Mouse (Mus musculus): Measurements from ENCODE around the gene Ddx6.
A peak's percentile ranks its signal among the peaks of the same experiment; 100 is the strongest.
"Not testable (repeated sequence)": the region's sequence is repeated elsewhere in the genome, so short reads cannot be mapped to it uniquely, and the experiment has no call there.

Ddx6 gene

DNA sequence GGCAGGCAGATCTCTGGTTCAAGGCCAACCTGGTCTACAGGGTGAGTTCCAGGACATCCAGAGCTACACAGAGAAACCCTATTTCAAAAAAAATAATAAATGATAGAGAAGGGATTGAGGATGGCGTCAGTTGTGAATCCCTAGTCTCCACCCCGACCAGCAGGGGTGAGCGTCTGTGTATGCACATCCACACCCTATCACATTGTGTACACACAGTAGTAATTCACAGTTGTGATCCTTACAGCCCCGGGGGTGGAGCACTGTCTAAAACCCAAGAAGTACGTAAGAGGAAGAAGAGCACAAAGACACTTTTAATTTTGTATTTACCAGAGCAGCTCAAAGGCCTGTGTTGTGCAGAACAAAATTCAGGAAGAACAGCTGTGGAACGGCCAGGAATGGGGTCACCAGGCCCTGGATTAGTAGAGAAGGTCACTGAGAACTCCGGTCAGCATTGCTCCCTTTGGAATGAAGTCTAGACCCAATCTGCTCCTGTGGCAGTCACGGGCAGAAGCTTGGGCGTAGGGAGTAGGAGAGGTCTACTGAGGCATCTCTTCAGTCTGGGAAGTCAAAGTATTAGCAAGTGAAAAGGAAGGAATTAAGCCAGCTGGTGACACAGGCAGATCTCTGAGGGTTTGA lies 9.7 kb upstream of the Ddx6 start:
- peak; percentile 11 for DNase-seq

DNA sequence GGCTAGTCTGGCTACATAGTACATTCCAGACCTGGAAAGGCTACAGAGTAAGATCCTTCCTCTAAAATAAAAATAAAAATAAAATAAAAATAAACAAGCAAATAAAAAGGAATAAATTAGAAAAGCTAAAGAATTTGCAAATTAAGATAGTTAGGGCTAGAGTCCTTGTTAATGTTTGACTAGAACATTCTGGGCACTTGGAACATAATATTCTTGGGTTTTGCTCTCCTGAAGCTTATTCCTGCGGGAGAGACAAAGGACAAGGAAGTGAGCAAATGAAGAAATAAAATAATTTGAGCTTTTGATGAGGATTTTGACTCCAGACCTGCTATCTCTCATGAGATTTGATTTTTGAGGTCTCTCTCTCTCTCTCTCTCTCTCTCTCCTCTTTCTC lies 9.2 kb upstream of the Ddx6 start:
- DNase-seq = no peak

DNA sequence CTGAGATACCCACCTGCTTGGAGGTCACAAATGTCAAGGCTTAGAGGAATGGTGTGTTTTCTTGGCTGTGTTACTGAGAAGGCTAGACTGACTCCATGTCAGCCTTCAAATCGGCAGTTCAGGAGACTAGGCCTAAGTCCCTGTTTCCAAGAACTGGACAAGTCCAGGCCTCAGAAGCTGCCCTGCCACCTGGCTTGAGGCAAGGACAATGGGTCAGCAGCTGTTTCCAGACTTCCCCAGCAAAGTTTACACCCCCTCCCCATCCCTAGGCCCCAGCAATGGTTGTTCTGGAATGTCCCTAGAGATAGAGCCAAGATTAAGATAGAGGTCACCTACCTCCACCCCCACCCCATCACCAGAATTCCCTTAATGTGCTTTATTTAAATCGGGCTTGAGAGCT lies 7.0 kb upstream of the Ddx6 start:
- DNase-seq = no peak

DNA sequence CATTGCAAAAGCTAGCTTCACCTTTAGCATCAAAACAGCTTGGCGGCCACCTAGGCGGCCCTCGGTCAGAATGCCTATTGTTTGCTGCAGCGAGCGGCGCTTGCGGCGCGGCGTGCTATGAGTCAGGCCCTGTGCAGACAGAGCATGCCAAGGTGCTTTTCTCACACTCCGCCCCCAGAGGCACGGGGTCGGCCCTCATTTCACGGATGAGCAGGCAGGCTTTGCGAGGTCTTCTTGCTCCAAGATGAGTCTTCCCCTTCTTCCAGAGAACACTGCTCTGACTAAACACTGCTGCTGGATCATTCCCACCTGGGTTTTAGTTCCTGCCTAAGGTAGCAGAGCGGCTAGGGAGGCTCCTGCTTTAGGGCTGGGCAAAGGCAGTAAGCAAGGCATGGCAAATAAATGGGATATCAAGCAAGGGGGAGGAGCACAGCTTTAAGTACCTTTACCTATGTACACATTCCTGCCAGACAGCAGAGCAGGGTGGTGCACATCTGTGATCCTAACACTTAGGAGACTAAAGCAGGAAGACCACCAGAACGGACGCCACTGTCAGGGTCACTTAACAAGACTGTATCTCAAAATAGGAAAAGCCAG lies 5.7 kb upstream of the Ddx6 start:
- DNase-seq = peak; percentile 81

DNA sequence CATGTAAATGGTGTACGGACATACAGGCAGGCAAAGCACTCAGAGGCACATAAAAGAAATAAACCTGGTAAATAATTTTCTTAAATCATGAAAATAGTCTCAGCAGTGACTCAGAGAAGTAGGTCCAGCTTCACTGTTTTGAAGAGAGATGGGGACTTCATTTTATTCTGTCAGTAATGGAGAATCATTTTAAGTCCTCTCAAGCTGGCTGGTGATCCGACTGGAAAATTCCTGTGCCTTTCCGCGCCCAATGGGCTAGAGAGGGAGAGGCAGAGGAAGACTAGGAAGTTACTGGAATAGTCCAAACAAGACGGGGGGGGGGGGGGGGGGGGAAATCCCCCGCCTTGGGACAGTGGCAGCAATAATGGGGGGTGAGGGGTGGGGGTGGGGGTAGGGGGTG lies 5.1 kb upstream of the Ddx6 start:
- peak; percentile 23 for DNase-seq

DNA sequence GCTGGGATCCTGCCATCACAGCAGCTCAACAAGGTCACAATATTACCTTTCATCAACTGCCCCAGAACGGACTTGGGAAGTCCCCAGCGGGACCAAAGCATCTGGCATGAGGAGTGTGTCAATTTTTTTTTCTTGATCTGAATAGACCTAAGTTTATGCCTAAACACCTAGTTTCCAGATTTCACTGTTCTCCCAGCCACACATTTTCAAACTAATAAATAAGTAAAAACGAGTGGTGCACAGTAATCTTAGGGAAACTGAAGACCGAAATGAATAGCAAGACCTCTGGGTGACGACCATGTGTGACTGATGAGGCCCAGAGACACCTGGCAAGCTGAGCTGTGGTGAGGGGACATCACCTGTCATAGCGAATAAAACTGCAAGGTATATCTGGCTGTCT lies 3.9 kb upstream of the Ddx6 start:
- DNase-seq = no peak

DNA sequence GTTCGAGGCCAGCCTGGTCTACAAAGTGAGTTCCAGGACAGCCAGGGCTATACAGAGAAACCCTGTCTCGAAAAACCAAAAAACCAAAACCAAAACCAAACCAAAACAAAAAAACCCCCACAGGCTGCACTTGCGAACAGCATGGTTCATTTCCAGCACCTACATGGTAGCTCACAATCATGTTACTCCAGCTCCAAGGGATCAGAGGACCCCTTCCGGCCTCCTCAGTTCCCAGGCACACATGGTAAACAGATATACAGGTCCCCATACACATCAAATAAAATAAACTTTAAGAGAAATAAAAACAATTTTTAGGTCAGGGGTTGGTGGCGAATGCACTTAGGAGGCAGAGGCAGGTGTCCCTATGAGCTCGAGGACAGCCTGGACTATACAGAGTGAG lies 1.9 kb upstream of the Ddx6 start:
- DNase-seq = no peak

DNA sequence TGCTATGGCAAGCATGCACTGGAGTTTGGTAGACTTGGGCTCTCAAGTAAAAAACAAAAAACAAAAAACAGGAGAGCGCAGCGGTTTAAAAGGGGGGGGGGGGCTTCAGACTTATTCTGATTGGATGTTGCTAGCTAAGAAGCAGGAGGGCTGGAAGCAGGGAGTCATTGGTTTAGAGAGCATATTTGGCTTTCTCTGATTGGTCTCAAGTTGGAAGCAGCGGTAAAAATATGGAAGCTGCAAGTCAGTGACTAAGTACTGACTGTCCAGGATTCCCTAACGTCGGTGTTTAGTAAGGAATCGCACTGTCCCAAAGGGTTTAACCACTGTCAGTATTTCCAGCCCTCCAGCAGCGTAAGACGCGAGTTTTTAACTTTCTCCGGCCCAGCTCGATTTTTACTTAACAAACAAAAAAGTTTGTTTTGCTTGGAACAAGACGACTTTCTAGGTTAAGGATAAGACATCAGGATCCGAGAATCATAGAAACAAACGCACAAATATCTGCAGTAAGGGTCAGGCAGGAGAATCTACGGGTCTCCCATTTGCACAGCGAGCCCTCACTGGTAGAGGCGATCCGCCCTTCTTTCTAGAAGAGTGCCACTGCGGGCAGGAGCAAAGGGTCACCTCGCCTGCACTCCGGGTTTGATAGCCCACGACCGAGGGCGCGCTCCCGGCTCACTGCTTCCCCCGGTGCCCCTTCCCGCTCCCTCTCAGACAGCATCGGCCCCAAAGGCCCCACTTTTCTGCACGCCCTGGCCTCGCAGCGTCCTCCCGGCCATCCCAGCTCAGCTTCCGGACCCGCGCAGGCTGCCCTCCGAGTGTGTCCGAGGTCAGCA lies 1.0 kb upstream of the Ddx6 start:
- DNase-seq = peak; percentile 86

DNA sequence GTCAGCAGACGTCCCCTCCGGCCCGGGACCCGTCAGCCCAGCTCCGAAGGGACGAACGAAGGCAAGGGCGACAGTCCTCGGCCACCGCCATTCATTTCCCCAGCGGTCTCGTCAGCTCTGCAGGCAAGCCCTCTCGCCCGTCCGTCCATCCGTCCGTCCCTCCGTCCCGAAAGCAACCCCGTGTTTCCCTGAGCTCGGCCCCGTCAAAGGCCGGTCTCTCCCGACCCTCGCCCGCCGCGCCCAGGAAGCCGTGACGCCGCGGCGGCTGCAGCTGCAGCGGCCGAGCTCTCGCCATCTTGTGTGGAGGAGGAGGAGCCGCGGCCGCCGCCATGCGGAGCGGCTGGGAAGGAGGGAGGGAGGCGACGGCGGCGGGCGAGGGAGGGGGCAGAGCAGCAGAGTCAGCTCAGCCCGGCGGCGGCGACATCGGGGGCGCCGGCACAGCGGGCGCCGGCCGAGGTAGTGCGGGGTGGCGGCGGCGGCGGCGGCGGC lies 358 bp upstream of the Ddx6 start:
- peak; percentile 92 for DNase-seq

DNA sequence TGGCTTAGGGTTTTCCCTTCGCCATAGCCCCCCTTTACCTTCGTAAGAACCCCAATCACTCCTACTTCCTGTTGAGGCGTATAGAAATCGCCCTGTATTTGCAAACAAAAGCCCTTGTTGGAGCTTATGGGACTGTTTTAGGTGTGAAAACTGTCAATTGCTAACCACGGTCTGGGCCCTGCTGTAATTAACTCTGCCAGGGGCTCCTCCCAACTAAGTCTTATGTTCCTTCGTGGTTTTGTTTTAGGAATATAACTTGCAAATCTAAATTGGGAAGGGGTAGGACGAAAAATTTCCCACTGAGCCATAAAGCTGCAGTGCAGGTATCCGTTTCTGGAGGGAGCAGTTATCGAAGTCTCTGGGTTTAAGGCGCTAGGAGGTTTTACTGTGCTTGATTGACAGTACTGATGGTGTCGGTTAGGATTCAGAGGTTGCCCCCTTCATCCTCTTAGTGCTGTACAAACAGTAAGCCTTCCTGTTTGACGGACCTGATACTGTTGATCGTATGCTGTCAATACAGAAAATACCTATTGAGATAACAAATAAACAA lies 999 bp downstream of the Ddx6 start:
- peak; percentile 60 for DNase-seq

DNA sequence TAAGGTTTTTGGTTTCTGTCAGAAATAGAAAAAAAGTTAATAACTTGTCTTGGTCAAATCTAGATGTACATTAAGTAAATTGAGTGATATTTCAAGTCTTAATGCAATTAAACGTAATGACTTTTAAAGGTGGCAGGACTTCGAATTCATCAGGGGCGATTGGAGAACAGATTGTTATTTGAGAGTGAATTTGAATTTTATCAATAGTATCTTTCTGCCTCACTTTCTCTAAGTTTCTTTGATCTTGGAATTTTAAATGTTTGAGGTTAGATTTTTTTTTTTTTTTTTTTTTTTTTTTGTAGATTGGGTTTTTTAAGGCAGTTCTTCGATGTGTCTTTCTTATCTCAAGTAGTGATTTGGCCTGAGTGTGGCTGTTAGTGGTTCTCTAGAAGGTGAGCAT lies 2.0 kb downstream of the Ddx6 start:
- DNase-seq = no peak

DNA sequence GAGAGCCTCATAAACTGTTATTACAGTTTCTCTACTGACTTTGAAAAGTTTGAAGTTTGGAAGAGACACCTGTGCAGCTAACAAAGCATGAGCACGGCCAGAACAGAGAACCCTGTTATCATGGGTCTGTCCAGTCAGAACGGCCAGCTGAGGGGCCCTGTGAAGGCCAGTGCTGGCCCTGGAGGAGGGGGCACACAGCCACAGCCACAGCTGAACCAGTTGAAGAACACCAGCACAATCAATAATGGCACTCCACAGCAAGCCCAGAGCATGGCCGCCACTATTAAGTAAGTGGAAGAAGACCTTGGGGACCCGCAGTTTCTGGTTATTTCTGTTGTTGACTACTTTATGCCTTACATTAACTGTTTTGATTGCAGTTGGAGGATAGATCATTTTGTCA lies 2.6 kb downstream of the Ddx6 start:
- no peak for DNase-seq

DNA sequence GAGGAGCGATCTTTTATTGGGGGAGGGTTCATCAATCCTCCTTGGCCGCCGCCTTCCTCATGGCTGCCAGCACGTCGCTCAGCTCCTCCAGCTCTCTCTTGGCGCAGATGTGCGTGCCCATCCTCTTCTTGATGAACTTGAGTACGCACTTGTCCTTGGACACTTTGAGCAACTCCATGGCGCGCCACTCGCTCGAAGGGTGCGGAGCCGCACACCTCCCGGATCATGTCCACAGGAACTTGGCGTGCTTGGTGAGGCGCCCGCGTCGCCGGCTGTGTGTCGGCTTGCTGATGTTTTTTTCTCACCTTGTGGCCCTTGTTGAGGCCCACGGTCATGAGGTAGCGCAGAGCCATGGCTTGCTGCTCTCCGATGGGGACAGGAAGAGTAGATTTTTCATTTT lies 5.7 kb downstream of the Ddx6 start:
- no peak for DNase-seq

DNA sequence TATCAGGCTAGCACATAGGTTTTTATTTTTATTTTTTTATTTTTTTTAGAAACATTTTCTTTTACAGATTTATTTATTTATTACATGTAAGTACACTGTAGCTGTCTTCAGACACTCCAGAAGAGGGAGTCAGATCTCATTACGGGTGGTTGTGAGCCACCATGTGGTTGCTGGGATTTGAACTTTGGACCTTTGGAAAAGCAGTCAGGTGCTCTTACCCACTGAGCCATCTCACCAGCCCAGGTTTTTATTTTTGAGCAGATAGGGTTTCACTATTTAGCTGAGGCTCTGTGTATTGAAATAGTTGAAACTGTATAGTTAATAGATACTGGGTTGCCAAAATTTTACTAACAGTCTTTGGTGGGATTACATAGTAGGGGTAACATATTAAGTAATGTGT lies 8.4 kb downstream of the Ddx6 start:
- DNase-seq = not testable (repeated sequence)

DNA sequence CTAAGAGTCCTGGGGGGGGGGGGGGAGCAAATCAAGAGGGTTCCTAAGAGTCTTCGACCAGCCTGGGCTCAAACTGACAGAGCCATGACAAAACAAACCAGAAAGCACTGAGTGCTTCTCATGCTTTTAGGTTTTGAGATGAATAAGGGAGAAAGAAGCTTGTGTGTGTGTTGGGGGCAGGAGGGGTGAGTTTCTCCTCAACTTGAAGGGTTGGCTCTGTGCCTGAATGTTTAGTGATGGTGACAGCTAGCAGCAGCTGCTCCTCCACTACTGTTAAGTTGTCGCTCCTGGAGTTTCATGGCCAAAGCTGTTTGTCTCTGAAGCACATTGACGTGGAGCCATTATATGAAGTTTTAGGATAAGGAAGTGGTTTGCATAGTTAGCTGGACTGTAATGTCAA lies 16.4 kb downstream of the Ddx6 start:
- DNase-seq = no peak

DNA sequence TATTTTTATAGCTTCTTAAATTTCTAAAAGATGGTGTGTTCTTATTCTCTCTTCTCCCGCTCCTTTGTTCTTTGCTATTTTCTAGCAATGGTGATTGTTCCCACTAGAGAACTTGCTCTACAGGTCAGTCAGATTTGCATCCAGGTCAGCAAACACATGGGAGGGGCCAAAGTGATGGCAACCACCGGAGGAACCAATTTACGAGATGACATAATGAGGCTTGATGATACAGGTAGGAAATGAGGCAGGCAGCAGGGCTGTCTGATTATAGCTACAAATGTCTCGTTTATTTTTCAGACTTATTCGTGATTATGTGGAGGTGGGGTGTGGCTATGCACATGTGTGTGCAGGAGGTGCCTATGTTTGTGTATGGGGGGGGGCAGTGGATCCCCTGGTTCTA lies 19.7 kb downstream of the Ddx6 start:
- DNase-seq = no peak

DNA sequence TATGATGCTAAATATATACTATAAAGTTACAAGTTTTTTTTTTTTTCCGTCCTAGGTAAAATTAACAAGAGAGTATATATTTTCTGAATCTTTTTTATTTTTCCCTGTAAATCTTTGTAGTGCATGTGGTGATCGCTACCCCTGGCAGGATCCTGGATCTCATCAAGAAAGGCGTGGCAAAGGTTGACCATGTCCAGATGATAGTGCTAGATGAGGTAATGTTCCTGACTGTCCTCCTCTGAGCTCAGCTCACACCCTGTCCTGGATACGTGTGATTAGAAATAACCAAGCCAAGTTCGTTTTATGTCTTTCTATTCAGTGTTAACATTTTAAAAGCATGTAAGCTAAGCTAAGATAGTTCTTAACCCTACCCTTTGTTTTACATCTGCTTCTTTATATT lies 21.6 kb downstream of the Ddx6 start:
- no peak for DNase-seq

DNA sequence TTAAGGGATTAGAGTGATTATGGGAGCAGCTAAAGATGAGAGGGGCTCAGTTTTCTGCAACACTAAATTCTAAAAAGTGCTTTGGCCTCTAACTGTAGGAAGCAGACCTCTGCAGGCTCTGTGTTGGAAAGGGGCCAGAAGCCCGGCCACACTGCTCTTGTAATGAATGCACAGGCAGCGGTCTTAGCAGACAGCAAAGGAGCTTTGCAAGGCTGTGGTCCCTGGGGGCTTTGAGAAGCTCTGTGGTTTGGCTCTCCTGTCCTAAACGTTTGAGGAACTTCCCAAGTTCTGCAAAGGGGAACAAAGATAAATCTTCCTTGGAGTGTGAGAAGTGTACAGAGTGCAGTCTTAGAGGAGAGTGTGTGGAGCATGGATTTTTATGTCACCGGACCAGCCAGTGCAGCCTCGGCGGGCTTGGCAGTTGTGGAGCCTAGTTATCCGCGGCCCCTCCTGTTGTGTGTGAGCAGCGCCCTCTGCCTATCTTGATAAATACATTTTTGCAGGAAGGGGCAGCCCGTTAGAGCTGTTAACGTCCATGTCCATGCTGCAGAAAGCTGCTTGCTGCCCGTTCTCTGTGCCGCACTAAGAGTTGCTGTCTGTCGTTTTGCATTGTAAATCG lies 33.0 kb downstream of the Ddx6 start:
- DNase-seq = peak; percentile 28

DNA sequence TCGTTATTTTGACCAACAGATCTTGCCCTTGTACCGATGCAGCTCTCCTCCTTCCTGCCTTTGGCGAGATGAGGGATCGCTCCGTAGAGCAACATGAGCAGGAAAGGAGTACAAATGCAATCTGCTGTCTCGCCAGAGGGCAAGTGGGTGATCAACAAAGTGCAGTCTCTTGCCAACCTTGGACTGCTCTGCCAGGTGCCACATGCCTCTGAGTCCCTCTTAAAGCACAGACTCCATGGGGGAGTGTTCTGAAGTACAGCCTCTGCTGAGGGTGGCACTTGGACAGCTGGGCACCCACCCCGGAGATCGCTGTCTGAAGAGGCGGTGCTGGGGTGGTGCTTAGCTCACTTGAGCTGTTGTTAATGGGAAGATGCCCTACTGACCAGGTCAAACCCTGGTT lies 34.0 kb downstream of the Ddx6 start:
- not testable (repeated sequence) for DNase-seq

DNA sequence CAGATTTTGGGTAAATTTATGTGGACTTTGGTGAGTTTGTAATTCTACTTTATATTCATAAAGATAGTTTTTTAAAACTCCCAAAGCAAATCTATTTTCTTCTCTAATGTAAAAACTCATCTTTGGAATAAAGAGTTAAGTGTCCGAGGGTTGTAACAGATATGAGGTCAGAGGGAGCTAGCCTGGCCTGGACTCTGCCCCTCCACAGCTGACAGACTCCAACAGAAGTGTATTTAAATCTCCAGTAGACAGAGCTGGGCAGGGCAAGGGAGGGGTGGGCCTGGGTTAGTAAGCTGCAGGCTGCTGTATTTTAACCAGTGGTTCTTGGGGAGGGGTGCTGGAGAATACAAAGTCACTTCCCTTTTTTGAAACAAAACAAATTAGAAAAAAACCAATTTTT lies 35.3 kb downstream of the Ddx6 start:
- not testable (repeated sequence) for DNase-seq

DNA sequence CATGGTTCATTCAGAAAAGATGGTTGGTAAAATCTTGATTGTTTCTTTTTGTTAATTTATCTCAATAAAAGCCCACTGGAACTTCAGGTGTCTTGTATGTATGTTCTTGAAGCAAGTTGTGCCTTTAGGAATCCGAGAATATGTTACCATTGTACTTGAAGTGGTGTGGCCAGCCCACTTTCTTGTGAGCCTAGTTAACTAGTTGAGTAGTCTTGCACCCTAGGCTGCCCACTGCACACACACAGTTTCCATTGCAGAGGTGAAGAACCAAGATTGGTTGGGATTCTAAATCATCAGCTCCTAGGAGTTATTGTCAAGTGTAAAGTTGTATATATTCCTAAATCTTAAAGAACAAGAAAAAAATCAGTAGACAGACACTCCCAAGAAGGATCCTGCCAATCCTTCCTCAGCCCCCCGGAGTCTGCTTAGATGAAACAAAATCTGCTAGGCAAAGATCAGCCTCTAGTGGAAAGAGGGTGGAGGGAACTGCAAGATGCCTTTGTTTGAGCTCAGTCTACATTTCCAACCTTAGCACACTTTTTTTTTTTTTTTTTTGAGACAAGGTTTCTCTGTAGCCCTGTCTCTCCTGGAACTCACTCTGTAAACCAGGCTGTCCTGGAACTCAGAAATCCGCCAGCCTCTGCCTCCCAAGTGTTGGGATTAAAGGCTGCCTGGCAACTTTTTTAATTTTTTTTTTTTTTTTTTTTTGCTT lies 36.1 kb downstream of the Ddx6 start:
- no peak for DNase-seq

DNA sequence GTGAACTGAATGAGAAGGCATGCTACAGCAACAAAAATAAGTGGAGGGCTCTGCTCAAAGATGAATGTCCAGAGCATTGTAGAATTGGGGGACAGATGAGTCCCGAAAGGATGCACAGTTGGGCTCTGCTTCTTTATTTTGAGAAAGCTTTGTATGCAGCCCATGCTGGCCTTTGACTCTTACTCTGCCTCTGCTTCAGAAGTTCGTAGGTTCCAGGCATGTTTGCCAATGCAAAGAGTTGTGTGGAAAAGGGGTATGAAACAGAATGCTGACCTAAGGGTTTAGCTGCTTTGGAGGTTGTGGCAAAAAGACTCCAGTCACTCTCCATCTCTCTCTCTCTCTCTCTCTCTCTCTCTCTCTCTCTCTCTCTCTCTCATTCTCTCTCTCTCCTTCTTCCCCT lies 36.9 kb downstream of the Ddx6 start:
- DNase-seq = no peak

DNA sequence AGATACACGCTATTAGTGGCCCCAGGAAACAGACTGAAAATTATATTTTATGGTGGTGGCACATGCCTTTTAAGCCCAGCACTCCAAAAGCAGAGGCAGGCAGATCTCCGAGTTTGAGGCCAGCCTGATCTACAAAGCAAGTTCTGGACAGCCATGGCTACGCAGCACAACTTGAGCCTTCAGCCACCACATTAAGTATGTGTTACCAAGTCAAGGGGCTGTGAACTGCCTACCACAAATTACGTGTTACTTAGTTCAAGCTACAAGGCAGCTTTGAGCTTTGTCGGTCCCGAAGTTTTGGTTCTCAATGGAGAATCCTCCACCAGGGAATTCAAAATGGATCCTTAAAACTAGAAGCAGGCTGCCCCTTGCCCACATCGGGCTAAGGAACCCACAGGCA lies 38.4 kb downstream of the Ddx6 start:
- DNase-seq = no peak

All from retina, postnatal 1 day (tissue).